Mouse (Mus musculus): ENCODE measurements around the gene Rnf40.

Gene Rnf40

DNA sequence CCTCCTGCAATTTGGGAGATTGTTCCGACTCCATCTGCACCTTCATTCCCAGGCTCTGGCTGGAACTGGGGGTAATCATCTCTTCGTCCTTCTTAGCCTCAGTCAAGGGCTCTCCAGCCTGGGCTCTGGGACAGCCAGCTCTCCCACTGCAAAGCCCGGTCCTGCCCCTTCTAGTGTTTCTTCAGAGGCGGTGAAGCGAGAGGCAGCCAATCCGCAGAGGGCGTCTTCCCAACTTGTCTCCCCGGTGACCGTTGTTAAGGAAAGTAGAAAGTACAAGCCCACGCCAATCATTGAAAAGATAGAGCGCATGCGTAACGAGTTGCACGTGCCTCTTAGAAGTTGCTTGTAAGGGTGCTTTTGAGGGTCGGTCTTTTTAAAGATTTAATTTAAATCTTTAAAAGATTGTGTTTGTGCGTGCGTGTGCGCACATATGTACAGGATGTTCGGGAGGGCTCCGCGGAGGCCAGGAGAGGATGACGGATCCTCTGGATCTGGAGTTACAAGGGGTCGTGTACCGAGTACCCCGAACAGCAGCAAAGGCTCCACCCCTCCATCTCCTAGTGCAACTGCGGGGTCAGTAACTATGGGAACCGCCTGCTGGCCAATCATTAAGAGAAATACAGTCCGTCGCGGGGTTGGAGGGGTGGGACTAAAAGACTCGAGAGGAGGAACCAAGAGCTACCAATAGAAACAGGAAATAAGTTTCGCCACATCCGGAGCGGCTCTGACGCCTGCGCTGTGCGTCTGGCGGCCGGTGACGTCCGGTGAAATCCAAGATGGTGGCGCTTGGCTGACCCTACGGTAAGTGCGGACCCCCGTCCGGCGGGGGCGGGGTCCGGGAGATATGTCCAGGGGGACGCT lies at the start of gene Rnf40, which contains the start of gene Ccdc189:
Gene Rnf40, plus strand, starts transcription at position 757 of the 861 bp plus-strand sequence.
Gene Ccdc189, minus strand, starts transcription at position 585 of the 861 bp plus-strand sequence.
- DNase-seq (ENCODE audit: low read depth, low spot score), result peak; percentile 95

DNA sequence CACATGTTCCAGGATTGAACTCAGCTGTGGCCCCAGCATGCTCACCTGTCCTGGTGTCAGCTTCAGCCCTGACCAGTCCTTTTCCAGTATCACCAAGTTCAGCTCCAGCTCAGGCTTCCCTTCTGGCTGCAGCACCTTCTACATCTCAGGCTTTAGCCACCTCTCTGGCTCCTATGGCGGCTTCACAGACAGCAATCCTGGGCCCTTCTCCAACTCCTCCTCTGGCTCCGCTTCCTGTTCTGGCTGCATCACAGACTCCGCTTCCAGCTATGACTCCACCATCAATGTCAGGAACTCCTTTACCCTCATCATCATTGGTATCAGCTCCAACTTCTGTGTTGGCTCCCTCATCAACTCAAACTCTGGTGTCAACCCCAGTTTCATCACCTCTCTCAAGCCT lies 46.9 kb upstream of the Rnf40 start:
- DNase-seq (ENCODE audit: low read depth, low spot score), result no peak

DNA sequence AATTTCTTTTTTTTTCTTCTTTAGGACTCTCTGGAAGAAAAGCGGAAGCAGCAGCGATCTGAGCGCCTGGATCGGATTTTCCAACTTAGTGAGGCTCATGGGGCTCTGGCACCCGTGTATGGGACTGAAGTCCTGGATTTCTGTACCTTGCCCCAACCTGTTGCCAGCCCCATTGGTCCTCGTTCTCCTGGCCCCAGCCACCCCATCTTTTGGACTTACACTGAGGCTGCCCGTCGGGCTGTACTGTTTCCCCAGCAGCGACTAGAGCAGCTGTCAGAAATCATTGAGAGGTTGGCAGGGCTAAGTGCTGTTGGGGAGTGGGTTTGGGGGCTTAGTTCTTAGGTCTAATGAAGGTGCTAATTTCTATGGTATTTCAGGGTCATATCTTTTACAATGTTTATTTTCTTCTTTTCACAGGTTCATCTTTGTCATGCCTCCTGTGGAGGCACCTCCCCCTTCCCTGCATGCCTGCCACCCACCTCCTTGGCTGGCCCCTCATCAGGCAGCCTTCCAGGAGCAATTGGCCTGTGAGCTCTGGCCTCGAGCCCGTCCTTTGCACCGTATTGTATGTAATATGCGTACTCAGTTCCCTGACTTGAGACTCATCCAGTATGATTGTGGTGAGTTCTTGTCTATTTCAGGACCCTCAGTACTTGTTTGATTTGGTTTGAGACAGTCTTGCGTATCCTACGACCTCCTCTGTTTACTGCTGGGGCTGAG lies 39.3 kb upstream of the Rnf40 start:
- DNase-seq (ENCODE audit: low read depth, low spot score), result no peak

DNA sequence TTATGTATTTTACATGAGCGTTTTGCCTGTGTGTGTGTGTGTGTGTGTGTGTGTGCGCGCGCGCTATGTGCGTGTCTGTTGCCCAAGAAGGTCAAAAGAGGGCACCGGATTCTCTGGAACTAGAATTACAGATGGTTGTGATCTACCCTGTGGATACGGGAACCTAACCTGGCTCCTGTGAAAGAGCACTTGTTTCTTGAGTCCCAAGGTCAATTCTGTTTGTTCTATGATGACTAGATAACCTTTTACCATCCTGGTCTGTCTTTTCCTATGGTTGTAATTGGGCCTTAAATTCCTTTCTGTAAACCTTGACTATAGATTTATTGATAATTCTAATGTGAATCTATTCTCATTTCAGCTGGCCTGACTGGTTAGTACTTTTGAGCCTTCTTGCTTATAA lies 37.0 kb upstream of the Rnf40 start:
- DNase-seq (ENCODE audit: low read depth, low spot score), result no peak

DNA sequence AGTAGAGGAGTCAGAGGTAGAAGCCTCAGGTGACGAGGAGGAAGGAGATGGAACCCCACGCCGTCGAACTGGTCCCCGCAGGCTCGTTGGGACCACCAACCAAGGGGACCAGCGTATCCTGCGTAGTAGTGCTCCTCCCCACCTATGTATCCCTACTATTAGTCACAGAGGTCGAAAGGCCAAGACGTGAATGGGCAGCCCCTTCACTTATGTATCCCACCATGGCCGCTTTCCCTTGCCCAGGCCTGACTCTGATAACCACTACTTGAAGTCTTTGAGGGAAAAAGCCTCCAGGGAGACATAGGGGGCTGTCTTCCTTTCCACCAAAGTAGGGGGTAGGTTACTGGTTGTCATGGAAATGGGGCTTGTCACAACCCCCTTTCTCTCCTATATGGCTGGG lies 28.0 kb upstream of the Rnf40 start:
- no peak for DNase-seq (ENCODE audit: low read depth, low spot score)

DNA sequence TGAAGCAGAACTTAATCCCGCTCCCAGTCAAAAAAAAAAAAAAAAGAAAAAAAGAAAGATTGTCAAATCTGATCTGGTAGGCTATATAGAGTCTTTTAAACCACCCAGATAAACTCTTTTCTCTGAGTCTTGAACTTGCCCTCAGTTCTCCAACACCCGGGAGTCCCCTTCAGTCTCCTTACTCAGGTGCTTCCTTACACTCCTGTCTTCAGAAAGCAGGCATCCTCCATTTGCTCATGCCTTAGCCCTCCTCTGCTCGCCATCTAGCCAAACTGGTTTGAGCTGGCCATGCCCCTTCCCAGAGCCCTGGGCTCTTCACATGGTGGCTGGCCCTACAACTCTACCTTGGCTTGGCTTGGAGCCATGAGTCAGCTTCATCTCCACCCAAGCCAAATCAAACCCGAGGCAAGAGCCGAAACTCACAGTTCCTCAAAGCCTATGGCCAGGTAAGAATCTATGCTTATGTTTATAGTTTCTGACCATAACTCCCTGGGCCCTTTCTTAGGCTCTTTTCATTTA lies 27.2 kb upstream of the Rnf40 start, which contains the start of gene Tmem265:
Gene Tmem265, plus strand, starts transcription at position 51 of the 519 bp plus-strand sequence.
- DNase-seq (ENCODE audit: low read depth, low spot score), result no peak

DNA sequence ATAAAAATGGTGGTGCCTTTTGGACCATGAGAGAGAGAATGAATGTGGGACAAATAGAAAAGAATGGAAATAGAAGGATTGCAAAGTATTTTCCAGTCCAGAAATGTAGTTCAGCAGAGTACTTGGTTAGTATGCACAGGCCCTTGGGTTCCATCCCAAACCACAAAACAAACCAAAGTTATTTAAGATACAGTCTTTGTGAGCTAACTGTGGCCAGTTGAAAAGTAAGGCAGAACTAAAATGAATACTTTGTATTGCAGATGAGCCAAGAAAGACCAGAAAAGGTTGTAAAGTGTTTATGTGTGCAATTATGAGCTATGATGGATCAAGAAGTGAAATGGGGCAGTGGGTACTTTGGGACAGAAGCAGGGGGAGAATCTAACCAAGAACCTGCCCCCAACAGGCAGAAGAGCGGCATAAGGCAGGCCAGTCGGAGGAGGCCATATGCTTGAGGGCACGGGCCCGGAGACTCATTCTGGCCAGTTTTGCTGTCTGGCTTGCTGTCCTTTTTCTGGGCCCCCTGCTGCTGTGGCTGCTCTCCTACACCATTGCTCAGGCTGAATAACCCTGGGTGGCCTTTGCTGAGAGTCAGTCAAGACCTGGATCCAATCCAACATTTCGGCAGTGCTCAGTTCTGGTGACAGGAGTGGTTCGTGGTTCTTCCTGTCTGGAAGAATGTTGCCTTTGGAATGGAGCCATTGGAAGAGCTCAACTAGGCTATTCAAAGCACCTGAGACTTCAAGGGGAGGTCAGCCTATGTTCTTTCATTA lies 24.0 kb upstream of the Rnf40 start:
- no peak for DNase-seq (ENCODE audit: low read depth, low spot score)

DNA sequence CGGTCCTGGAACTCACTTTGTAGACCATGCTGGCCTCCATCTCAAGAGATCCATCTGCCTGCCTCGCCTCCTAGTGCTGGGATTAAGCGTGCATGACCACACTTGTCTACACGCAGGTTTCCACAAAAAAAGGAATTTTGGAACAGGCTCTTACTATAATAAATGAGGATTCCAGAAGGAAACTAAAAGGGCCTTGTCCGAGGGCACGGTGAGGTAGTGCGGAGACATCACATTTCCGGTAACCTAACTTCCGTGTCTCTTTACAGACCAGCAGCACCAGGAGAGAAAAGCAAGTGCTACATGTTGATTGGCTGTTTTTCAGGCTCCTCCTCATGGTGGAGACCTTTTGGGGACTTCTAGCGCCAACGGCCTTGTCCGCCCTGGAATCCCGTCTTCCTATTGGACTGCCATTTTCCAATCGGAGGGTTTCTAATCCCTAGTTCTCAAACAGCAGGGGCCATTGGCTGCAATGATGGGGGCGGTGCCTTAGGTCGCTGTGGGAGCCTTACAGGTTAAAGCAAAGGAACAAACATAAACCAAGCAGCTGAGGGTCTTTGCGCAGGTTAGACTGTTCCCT lies 15.6 kb upstream of the Rnf40 start, which contains the start of gene Phkg2:
Gene Phkg2, plus strand, starts transcription at position 446 of the 577 bp plus-strand sequence.
- DNase-seq (ENCODE audit: low read depth, low spot score), result peak; percentile 94

DNA sequence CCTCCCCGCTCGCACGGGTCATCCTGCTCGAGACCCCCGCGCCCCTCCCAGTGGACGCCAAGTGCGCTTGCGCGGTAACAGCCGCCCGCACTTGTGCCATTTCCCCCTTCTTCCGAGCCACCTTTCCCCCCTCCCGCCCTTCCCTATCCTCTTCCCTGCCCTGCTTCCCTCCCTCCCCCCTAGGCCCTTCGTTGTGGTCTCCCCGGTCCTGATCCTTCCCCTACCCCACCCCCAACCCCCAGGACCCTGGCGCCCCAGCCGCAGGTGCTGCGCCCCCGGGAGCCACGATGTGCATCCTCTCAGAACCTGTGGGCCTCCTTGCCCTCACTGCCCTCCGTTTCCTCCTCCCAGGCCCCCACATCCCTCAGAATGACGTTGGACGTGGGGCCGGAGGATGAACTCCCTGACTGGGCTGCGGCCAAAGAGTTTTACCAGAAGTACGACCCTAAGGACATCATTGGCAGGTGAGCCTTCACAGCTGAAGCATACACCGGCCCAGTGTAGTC lies 15.0 kb upstream of the Rnf40 start:
- DNase-seq (ENCODE audit: low read depth, low spot score), result no peak

DNA sequence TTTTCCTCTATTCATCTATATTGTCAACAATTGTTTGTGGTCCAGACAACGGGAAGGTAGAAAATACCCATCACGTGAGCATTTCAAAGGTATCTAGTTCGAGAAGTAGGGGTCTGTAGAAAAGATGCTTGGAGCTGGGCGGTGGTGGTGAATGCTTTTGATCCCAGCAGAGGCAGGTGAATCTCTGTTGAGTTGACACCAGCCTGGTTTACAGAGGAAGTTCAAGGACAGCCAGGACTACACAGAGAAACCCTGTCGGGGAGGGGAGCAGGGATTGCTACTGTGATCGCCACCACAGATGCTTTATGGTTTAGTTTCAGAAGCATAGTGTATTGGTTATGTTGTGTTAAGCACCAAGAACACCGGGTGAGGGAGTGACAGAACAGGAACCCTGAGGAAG lies 14.5 kb upstream of the Rnf40 start:
- no peak for DNase-seq (ENCODE audit: low read depth, low spot score)

DNA sequence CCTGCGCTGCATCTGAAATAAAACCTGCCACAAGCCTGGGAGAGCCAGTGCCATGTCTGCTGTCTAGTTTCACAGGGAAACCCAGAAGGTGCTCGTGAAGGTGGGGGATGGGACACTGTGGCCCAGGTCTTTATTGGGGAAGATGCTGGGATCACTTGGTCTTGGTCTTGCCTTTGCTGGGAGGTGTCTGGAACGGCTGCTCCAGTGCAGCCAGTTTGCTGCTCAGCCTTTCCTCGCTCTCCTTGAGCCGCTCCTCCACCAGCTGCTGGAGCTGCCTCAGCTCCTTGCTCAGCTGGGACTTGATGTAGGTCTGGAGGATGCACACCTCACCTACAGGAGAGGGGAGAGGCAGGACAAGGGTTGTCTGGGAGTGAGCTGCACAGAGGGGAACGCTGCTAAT lies 5.3 kb upstream of the Rnf40 start:
- DNase-seq (ENCODE audit: low read depth, low spot score), result no peak

DNA sequence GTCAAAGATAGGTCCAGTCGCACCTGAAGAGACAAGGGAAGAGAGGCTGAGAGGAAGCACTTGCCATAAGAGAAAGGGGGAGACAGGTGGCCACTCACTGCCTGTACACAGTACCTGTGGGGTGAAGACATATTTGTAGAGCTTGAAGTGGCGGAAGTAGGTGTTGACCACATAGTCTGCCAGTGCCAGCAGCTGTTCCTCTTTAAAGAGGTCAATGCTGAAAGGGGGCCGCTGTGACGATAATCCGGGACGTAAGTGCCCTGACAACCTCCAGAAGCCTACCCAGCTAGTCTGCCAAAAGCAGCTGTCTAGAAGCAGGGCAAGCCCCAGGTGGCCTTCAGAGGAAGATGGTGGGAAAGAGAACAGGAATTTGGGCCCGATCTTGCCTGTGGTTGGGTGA lies 3.5 kb upstream of the Rnf40 start:
- DNase-seq (ENCODE audit: low read depth, low spot score), result no peak

DNA sequence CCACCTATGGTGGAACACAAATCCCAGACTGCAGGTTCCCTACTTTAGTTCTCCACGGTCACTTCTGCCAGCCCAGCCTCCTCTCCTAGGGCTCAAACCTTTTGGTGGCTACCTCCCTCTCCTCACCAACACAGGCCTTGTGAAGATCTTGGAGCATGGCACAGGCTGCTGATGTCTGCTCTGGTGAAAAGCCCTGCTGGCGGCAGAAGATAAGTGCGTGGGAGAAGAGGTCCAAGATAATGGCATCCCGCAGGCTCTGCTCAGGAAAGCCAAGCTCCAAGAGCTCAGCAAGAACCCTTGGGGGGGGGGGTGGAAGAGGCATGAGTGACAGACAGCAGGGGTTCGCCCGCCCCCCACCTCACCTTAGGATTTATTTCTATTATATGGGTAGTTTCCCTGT lies 2.4 kb upstream of the Rnf40 start:
- peak; percentile 52 for DNase-seq (ENCODE audit: low read depth, low spot score)

DNA sequence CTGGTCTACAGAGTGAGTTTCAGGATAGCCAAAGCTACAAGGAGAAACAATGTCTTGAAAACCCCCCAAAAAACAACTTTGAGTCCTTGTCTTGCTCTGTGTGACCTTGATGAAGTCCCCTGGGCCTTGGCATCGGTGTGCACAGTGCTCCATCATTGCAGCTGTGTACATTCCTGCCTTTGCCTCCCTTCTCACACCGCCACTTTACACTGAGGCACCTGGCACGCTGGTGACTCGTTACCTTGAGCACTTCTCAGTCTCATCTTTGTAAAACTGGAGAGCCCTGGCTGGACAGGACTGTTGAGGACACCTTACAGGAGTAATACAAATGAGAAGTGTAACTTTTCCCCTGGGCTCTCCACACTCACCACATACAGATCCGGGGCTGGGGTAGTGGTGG lies 1.4 kb upstream of the Rnf40 start:
- DNase-seq (ENCODE audit: low read depth, low spot score), result no peak

DNA sequence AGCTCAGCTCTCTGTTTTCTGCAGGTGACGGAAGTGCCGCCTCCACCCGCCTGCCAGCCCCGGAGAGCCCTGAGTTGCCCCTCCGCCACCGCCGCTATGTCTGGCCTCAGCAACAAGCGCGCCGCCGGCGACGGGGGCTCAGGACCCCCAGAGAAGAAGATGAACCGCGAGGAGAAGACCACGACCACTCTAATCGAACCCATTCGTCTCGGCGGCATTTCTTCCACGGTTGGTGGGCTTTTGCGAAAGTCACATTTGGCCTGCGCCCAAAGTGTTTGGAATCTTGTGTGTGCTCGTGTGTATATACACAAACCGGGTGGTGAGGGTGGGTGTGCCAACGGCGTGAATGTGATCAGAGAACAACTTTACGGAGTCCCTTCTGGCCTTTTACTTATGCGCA lies 334 bp downstream of the Rnf40 start:
- no peak for DNase-seq (ENCODE audit: low read depth, low spot score)

DNA sequence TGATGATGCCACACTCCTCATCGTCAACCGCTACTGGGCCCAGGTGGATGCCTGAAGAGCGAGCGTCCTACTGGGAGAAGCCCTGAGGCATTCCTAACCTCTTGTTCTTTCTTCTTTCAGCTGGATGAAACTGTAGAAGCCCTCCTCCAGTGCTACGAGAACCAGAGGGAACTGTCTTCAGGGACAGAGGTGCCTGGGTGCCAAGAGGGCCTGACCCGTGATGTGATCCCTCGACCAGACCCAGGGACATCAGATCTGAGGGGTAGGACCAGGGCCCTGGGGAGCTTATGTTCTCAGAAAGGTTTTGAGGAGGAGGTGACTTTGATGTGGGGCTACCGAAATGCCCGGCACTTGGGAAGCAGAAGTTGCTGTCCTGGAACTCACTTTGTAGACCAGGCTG lies 1.1 kb downstream of the Rnf40 start:
- no peak for DNase-seq (ENCODE audit: low read depth, low spot score)

DNA sequence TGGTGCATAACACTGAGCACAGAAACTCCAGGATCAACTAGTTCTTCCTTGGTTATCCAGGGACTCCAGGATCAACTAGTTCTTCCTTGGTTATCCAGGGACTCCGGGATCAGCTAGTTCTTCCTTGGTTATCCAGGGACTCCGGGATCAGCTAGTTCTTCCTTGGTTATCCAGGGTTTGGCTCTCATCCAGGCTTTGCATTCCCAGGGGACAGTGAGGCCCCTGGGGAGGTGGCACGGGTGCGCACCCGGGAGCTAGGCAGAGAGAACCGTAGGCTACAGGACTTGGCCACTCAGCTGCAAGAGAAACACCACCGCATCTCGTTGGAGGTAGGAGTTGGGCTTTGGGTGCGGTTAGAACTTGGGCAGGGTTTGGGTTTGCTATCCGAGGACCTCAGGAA lies 2.5 kb downstream of the Rnf40 start:
- DNase-seq (ENCODE audit: low read depth, low spot score), result no peak

DNA sequence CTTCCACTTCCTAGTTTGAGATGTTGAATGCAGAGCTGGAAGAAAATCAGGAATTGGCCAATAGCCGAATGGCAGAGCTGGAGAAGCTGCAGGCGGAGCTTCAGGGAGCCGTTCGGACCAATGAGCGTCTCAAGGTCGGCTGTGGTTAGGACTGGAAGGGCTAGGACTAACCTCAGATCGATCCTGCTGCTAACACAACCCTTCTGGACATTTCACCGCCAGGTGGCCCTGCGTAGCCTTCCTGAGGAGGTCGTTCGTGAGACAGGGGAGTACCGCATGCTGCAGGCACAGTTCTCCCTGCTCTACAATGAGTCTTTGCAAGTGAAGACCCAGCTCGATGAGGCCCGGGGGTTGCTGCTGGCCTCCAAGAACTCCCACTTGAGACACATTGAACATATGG lies 4.0 kb downstream of the Rnf40 start:
- DNase-seq (ENCODE audit: low read depth, low spot score), result no peak

DNA sequence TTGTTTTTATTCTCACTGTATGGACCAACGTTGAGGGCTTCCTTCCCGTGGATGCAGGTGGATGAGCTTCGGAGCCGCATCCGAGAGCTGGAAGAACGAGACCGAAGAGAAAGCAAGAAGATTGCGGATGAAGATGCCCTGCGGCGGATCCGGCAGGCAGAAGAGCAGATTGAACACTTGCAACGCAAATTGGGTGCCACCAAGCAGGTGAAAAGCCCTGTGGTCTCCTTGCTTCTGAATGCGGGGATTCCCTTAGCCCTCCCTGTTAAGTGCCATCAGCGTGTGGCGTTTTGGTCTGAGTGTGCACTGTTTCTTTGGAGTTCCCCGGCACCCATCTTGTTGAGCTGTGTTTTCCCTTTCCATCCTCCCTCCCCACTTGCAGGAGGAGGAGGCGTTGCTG lies 8.2 kb downstream of the Rnf40 start:
- DNase-seq (ENCODE audit: low read depth, low spot score), result no peak

DNA sequence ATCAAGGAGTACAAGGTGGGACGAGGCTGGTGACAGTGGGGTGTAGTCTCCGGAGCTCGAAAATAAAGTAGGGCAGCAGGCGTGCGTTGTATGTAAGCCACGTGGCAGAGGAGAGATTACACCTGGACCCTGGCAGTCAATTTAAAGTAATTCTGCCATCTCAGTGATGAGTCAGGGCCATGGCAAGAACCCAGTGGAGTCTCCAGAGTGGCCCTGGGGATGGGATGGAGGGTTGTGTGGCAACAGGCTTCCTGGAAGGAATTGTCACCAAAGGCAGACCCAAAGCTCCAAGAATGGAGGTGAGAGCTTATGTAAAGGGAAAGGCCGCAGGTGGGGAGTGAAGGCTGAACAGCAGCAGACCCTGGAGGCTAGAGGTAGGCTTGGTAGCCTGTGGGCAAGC lies 12.0 kb downstream of the Rnf40 start:
- no peak for DNase-seq (ENCODE audit: low read depth, low spot score)

DNA sequence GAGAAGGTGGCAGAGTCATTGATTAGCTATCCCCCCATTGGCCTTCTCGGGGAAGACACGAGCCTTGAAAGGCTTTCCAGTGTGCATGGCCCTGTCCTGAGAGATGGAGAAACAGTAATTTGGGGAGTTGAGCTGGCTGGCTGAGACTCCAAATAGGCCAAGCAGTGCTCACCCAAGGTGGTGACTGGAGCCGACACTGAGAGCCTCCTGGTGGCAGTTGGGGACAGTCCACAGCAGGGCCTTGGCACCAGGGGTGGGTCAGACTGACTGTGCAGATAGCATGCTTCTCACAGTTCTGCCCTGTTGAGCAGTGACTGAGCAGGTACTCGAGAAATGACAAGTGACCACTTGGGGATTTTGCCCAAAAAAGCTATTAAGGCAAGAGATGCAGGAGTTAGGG lies 13.2 kb downstream of the Rnf40 start:
- DNase-seq (ENCODE audit: low read depth, low spot score), result no peak

Data from c-Kit-negative CD71-positive TER-119-positive erythroid progenitor cells, embryonic 14.5 days (primary cell).